Mouse (Mus musculus): ENCODE data around the gene Fbxo9.

GRCm38 (mm10) chr9:78103965-78104560 is 4.8 kb downstream of the Fbxo9 start:
- no peak for TF ChIP-seq MYOD1 (IDR thresholded peaks at IDR 0.05; ENCODE audit: control insufficient read depth in 1 of 3, insufficient read length in 2 of 3, low read depth in 2 of 3)
- TF ChIP-seq MAX (IDR thresholded peaks at IDR 0.05; ENCODE audit: low read depth), result no peak
- TF ChIP-seq POLR2A (IDR thresholded peaks at IDR 0.05; ENCODE audit: insufficient read length, low read depth), result no peak
- no peak for TF ChIP-seq E2F4 (IDR thresholded peaks at IDR 0.05; ENCODE audit: insufficient read depth)
- no peak for TF ChIP-seq POLR2AphosphoS2 (IDR thresholded peaks at IDR 0.05; ENCODE audit: insufficient read length, low read depth)
